8 mouse cellular contexts compared by ENCODE assay signal in the genomic region with DNA sequence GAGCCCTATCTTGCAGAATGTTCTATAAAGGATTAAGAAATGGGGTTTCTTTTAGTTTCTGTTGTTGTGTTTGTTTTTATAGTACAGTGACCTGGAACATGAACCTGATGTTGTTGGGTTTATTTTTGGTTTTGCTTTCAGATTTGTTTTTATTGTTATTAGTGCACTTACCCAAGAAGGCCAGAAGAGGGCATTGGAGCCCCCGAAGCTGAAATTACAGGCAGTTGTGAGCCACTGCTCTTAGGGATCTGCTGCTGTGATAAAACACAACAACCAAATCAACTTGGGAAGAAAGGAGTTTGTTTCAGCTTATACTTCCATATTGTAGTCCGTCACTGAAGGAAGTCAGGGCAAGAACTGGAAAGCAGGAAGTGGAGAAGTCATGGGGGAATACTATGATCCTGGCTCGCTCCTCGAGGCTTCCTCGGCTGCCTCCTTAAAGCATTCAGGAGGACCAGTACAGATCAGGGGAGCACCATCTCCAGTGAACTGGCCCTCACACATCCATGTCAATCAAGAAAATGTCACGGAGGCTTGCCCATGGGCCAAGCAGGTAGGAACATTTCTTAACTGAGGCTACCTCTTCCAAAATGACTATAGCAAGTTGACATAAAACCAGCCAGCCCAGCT. TPM values are rescaled to one million over a fixed set of nuclear protein-coding genes. Genes with fewer than 3 reads are reported as not detected.
DNase-seq lines count a peak whose midpoint lies in the region; ATAC-seq lines count a peak whose summit lies in the region.

No protein-coding gene starts in this region.

- peak; percentile 19 for DNase-seq in adrenal gland, adult 2 months
- DNase-seq in adrenal gland, adult 8-10 months = no peak
- peak; percentile 32 for DNase-seq in limb, embryonic 11.5 days (ENCODE audit: low spot score)
- DNase-seq in limb, embryonic 10.5 days (ENCODE audit: low spot score) = no peak
- DNase-seq in cerebellum, postnatal 14 days = peak; percentile 30 to 38
- DNase-seq in heart, postnatal 4 days = peak; percentile 20

- no peak for ATAC-seq in limb, embryonic 11.5 days (ENCODE audit: insufficient number of reproducible peaks, low FRiP score, low TSS enrichment, low read depth)
- 0 out of 2 replicates have a peak, but pooled peaks have one; percentile 60 for ATAC-seq in monocyte, adult 5-6 weeks (replicated peaks; ENCODE audit: insufficient number of reproducible peaks, low FRiP score, low TSS enrichment, poor library complexity, severe bottlenecking)
- no peak for ATAC-seq in midbrain, embryonic 13.5 days

- H3K27ac ChIP-seq in limb, embryonic 11.5 days (replicated peaks; ENCODE audit: low read depth, low read length) = no peak overlapping the region
- no peak overlapping the region for H3K27ac ChIP-seq in limb, embryonic 10.5 days
- no peak overlapping the region for H3K27ac ChIP-seq in midbrain, embryonic 13.5 days

- no peaks in the 10 kb centered on the region for H3K4me1 ChIP-seq in limb, embryonic 11.5 days (ENCODE audit: control insufficient read depth, insufficient read depth, low read length)
- 0 out of 2 replicates have a peak, but pooled peaks cover 11% of the 10 kb centered on the region for H3K4me1 ChIP-seq in limb, embryonic 10.5 days
- H3K4me1 ChIP-seq in midbrain, embryonic 13.5 days (replicated peaks) = peaks cover 9% of the 10 kb centered on the region

- H3K27me3 ChIP-seq in limb, embryonic 11.5 days (ENCODE audit: control insufficient read depth, insufficient read depth, low read length) = no peaks in the 10 kb centered on the region
- peaks cover 11% of the 10 kb centered on the region for H3K27me3 ChIP-seq in limb, embryonic 10.5 days (ENCODE audit: low read depth, poor library complexity, severe bottlenecking)
- H3K27me3 ChIP-seq in midbrain, embryonic 13.5 days = no peaks in the 10 kb centered on the region

- H3K9ac ChIP-seq in limb, embryonic 11.5 days (ENCODE audit: low read length) = no peak overlapping the region
- no peak overlapping the region for H3K9ac ChIP-seq in midbrain, embryonic 13.5 days (replicated peaks)

- no peaks in the 10 kb centered on the region for H3K9me3 ChIP-seq in limb, embryonic 11.5 days (ENCODE audit: control insufficient read depth, low read length)
- no peaks in the 10 kb centered on the region for H3K9me3 ChIP-seq in limb, embryonic 10.5 days (replicated peaks)
- H3K9me3 ChIP-seq in midbrain, embryonic 13.5 days = no peaks in the 10 kb centered on the region

- 62% methylated on average over 6 of the region's 6 CpGs for WGBS in limb, embryonic 11.5 days
- WGBS in limb, embryonic 10.5 days = 63% methylated on average over 6 of the region's 6 CpGs
- 56% methylated on average over 6 of the region's 6 CpGs for WGBS in midbrain, embryonic 13.5 days

- H3K4me2 ChIP-seq in limb, embryonic 11.5 days (ENCODE audit: low read depth, severe bottlenecking) = no peak overlapping the region
- no peak overlapping the region for H3K4me2 ChIP-seq in midbrain, embryonic 13.5 days (replicated peaks)

- no peaks in the 10 kb centered on the region for H3K36me3 ChIP-seq in limb, embryonic 11.5 days (ENCODE audit: control insufficient read depth, insufficient read depth, low read length)
- no peaks in the 10 kb centered on the region for H3K36me3 ChIP-seq in limb, embryonic 10.5 days
- peaks cover 7% of the 10 kb centered on the region for H3K36me3 ChIP-seq in midbrain, embryonic 13.5 days

- H3K4me3 ChIP-seq in limb, embryonic 11.5 days (ENCODE audit: low read depth, low read length) = no peak overlapping the region
- H3K4me3 ChIP-seq in limb, embryonic 10.5 days = no peak overlapping the region
- H3K4me3 ChIP-seq in midbrain, embryonic 13.5 days (replicated peaks) = no peak overlapping the region

RNA-seq across cellular contexts. Expression of a gene that starts 2.4 kb away (rescaled TPM):
- 10 to 100 TPM; 59.2 to 63.9 TPM for total RNA-seq in adrenal gland, adult 2 months (2021)
- polyA plus RNA-seq in adrenal gland, adult 2 months (2012; rRNA removed) = 8.6 and 9.2 TPM in 2 replicates
- total RNA-seq in adrenal gland, adult 8-10 months (2022) = 100 to 1,000 TPM in 1 of 4 experiments, 10 to 100 TPM in 3; 57.2 to 102 (median 78.0) TPM
- polyA plus RNA-seq in limb, embryonic 11.5 days (2014; fragmentation: Nextera tagmentation; extraction: Ambion mirVana) = 7.1 and 7.2 TPM in 2 replicates
- 4.6 and 7.9 TPM in 2 replicates for polyA plus RNA-seq in limb, embryonic 10.5 days (2016; fragmentation: Nextera tagmentation; extraction: Ambion mirVana)
- 1 to 10 TPM; 8.3 to 9.1 TPM for total RNA-seq in heart, postnatal 4 days (2021)
- 6.8 to 16.6 TPM (median 10.2 TPM) in 3 replicates for total RNA-seq in monocyte, adult 5-6 weeks (2017)
- 66.5 and 67.7 TPM in 2 replicates for polyA plus RNA-seq in midbrain, embryonic 13.5 days (2015; fragmentation: Nextera tagmentation; extraction: Ambion mirVana)

RNA-seq across cellular contexts. Expression of a gene that starts 29.4 kb away (rescaled TPM):
- 10 to 100 TPM; 10.2 to 12.9 TPM for total RNA-seq in adrenal gland, adult 2 months (2021)
- polyA plus RNA-seq in adrenal gland, adult 2 months (2012; rRNA removed) = 1.5 and 1.8 TPM in 2 replicates
- total RNA-seq in adrenal gland, adult 8-10 months (2022) = 10 to 100 TPM; 13.4 to 19.0 (median 16.0) TPM
- 2.5 and 3.7 TPM in 2 replicates for polyA plus RNA-seq in limb, embryonic 11.5 days (2014; fragmentation: Nextera tagmentation; extraction: Ambion mirVana)
- polyA plus RNA-seq in limb, embryonic 10.5 days (2016; fragmentation: Nextera tagmentation; extraction: Ambion mirVana) = 2.0 and 2.4 TPM in 2 replicates
- total RNA-seq in heart, postnatal 4 days (2021) = 10 to 100 TPM; 13.5 to 13.8 TPM
- 9.7 to 31.6 TPM (median 12.8 TPM) in 3 replicates for total RNA-seq in monocyte, adult 5-6 weeks (2017)
- polyA plus RNA-seq in midbrain, embryonic 13.5 days (2015; fragmentation: Nextera tagmentation; extraction: Ambion mirVana) = 4.0 and 4.5 TPM in 2 replicates

Comparison
In these comparisons a context has a peak if more than half of its experiments do, and no peak if none do; other contexts are left out.
1. DNase-seq: peak in adrenal gland, adult 2 months (single experiment), limb, embryonic 11.5 days (single experiment), cerebellum, postnatal 14 days (2 of 2) and heart, postnatal 4 days (single experiment); none in adrenal gland, adult 8-10 months (single experiment) and limb, embryonic 10.5 days (single experiment).